Mouse (Mus musculus) intestine, embryonic 16.5 days (tissue): ENCODE data around the gene Lax1. TPM values are rescaled to one million over a fixed set of nuclear protein-coding genes. Genes with fewer than 3 reads are reported as not detected.

Experiments
- ATAC-seq: fragments of 200-750 bp; cut with Nextera tagmentation; 2 replicates; pipeline ENCODE4 v1.8.0; 2017; ENCODE audit warnings: moderate TSS enrichment, moderate library complexity
- H3K27ac ChIP-seq: fragments of 300-500 bp; sonication (generic); 2 replicates; pipeline ENCODE4 v1.5.1; 2014; ENCODE audit warnings: mild to moderate bottlenecking, low read length
- H3K27me3 ChIP-seq: fragments of 300-500 bp; sonication (generic); replicated peaks from 2 replicates; pipeline ENCODE4 v1.6.1; 2014; ENCODE audit warnings: low read length, control low read depth, mixed read lengths; ENCODE audit not compliant: control insufficient read depth, insufficient read depth
- H3K36me3 ChIP-seq: fragments of 300-500 bp; sonication (generic); 2 replicates; pipeline ENCODE4 v1.6.1; 2014; ENCODE audit warnings: low read length, control low read depth; ENCODE audit not compliant: control insufficient read depth, insufficient read depth
- H3K4me1 ChIP-seq: fragments of 300-500 bp; sonication (generic); 2 replicates; pipeline ENCODE4 v1.6.1; 2014; ENCODE audit warnings: low read length, control low read depth, mixed read lengths; ENCODE audit not compliant: control insufficient read depth, insufficient read depth
- H3K4me2 ChIP-seq: fragments of 300-500 bp; sonication (generic); 2 replicates; pipeline ENCODE4 v1.6.1; 2014; ENCODE audit warnings: low read depth, low read length, control low read depth
- H3K4me3 ChIP-seq: fragments of 300-500 bp; sonication (generic); 2 replicates; pipeline ENCODE4 v1.5.1; 2014; ENCODE audit warnings: mild to moderate bottlenecking, low read length
- H3K9ac ChIP-seq: fragments of 300-500 bp; sonication (generic); 2 replicates; pipeline ENCODE4 v1.6.1; 2014; ENCODE audit warnings: low read depth, low read length
- H3K9me3 ChIP-seq: fragments of 300-500 bp; sonication (generic); 2 replicates; pipeline ENCODE4 v1.6.1; 2016; ENCODE audit warnings: low read length, control low read depth; ENCODE audit not compliant: control insufficient read depth
- WGBS: fragments of 180-500 bp; shearing (Covaris S2); extraction: QIAGEN DNeasy Blood & Tissue Kit; methylation state at CpG from one replicate; pipeline ENCODE4 v1.1.7; 2014; 5-methylcytosine and 5-hydroxymethylcytosine counted together
- polyA plus RNA-seq: library from polyadenylated mRNA; unstranded; fragments of >200 nt; fragmentation: Nextera tagmentation; extraction: Ambion mirVana; gene quantifications from 2 replicates; pipeline ENCODE4 v1.2.1, GENCODE M21; 2015

Lax1 gene
- 0.44 and 0.66 TPM in 2 replicates for polyA plus RNA-seq

DNA sequence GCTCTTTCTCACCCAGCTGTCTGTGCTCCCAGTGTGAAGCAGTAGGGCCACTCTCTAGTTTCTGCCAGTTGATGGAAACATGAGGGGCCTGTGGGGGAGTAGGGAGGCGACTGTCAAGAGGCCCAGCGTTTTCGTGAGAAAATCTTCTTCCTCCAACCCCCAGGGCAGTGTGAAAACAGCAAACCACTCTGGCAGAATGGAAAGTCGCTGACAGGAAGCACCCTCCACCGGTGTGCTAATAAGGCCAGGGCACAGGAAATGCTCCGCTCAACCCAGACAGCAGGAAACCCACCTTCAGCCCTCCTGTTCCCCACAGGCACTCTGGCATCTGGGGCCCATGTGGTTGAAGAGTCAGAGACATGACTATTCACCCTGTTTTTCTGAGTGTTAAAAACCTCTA is at the start of gene Lax1:
TSS of gene Lax1 (minus strand) at position 212 of the 400 bp plus-strand sequence.
- H3K4me1 ChIP-seq, result peaks cover 17% of the 10 kb centered on the region
- no peak within 1 kb of the TSS for H3K9ac ChIP-seq
- H3K4me3 ChIP-seq, result no peak within 1 kb of the TSS
- H3K36me3 ChIP-seq, result no peaks in the 10 kb centered on the region
- H3K4me2 ChIP-seq, result no peak within 1 kb of the TSS
- 42% methylated on average over 6 of the region's 6 CpGs for WGBS
- H3K27me3 ChIP-seq, result no peaks in the 10 kb centered on the region
- no peak within 1 kb of the TSS for H3K27ac ChIP-seq
- no peak for ATAC-seq
- no peaks in the 10 kb centered on the region for H3K9me3 ChIP-seq

DNA sequence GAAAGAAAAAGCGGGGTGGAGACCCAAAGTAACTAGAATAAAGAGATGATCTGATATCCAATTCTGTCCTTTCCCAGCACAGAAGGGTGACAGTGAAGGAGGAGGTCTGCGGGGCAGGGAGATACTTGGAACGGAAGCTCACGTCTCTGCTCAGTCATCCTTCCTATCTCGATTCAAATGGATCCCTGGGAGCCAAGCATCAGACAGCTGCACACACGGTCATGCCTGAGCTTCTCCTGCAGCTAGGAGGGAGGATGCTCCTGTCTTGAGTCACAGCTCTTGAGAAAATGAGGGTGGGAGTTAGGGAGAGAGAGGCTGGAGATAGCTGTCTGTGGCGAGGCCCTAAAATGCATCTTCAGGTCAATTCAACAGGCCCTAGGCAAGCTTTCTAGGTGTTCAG is 46.8 kb upstream of the Lax1 start:
- no peaks in the 10 kb centered on the region for H3K36me3 ChIP-seq
- no peak overlapping the region for H3K4me2 ChIP-seq
- no peak for ATAC-seq
- no peaks in the 10 kb centered on the region for H3K9me3 ChIP-seq
- WGBS, result 60% methylated on average over 7 of the region's 7 CpGs
- no peak overlapping the region for H3K4me3 ChIP-seq
- H3K27me3 ChIP-seq, result no peaks in the 10 kb centered on the region
- no peak overlapping the region for H3K27ac ChIP-seq
- H3K9ac ChIP-seq, result no peak overlapping the region
- H3K4me1 ChIP-seq, result peaks cover 6% of the 10 kb centered on the region; the same call in 1 of the 2 replicates

DNA sequence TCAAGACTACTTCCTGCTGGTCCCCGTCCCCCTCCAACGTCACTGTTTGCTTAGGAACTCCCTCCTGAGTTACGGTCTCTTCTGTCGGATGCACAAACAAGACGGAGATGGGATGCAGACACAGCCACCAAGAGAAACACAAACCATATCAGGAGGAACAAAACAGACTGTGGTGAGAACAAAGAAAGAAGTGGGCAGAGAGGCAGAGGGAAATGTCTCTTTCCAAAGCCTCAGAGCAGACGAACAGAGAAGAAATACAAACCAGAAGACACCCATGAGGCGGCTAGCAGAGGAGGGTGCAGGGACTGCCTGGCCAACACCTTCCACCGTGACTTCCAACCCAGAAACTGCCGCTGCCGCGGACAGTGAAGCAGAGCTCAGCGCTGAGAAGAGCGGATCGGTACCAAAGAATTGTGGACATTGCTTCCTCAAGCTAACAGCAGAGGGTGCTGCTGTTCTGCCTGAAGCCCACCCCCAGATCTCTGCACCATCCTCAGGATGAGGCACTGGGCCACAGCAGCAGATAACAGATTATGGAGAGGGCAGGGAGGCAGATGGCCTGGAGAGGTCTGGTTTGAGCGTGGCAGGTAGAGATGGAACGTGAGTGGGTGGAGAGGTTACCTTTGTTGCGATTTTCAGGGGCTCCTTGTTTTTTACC is 46.2 kb upstream of the Lax1 start:
- peak overlapping the region; percentile 42 for H3K4me2 ChIP-seq
- H3K9me3 ChIP-seq, result no peaks in the 10 kb centered on the region
- ATAC-seq, result peak; percentile 67
- H3K9ac ChIP-seq, result peak overlapping the region; percentile 55; the same call in 1 of the 2 replicates
- no peaks in the 10 kb centered on the region for H3K36me3 ChIP-seq
- peaks cover 6% of the 10 kb centered on the region; the same call in 1 of the 2 replicates for H3K4me1 ChIP-seq
- no peak overlapping the region for H3K27ac ChIP-seq
- WGBS, result 13% methylated on average over 17 of the region's 17 CpGs
- H3K27me3 ChIP-seq, result no peaks in the 10 kb centered on the region
- peak overlapping the region; percentile 19; the same call in 1 of the 2 replicates for H3K4me3 ChIP-seq

DNA sequence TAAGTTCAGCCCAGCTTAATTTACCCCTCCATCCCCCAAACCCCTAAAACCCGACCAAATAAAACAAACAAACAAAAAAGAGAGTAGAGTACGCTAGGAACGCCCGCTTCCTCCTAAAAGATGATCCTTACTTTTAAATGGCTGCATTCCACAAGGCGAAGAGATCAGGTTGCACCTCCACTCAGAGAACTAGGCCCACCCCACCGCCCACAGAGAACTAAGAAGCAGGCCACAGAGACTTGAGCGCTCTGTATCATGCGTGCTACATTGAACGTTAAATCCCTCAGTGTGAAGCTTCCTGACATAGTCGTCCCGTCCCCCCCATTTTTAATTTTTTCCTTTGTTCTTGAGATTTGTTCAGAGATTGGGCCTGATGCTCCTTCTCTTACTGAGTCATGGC is 42.9 kb upstream of the Lax1 start:
- Histone ChIP-seq H3K4me1 (peaks cover 6% of the 10 kb centered on the region; the same call in 1 of the 2 replicates), H3K27me3 (no peaks in the 10 kb centered on the region), H3K27ac (no peak overlapping the region), H3K9me3 (no peaks in the 10 kb centered on the region), H3K36me3 (no peaks in the 10 kb centered on the region), H3K4me3 (no peak overlapping the region), H3K9ac (no peak overlapping the region), H3K4me2 (no peak overlapping the region)
- no peak for ATAC-seq
- 55% methylated on average over 11 of the region's 11 CpGs for WGBS

DNA sequence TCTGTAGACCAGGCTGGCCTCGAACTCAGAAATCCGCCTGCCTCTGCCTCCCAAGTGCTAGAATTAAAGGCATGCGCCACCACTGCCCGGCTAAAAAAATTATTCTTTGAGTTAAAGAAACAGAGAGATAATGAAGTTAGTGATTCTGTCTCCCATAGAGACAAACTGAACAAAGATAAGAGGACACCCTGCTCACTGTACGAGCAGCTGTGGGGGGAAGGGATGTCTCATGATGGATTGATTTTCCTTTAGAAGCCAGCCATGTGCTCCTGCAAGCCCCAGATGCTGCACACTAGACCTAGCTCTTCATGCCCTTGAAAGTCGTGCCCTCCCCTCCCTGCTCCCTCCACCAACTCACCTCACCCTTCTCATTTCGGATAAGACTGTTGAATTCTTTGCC is 38.4 kb upstream of the Lax1 start:
- no peak for ATAC-seq
- H3K27ac ChIP-seq, result no peak overlapping the region
- H3K4me1 ChIP-seq, result no peaks in the 10 kb centered on the region
- WGBS, result 70% methylated on average over 7 of the region's 7 CpGs
- H3K9me3 ChIP-seq, result no peaks in the 10 kb centered on the region
- H3K4me3 ChIP-seq, result no peak overlapping the region
- no peak overlapping the region for H3K4me2 ChIP-seq
- 0 out of 2 replicates have a peak, but pooled peaks cover 3% of the 10 kb centered on the region for H3K36me3 ChIP-seq
- no peak overlapping the region for H3K9ac ChIP-seq
- H3K27me3 ChIP-seq, result no peaks in the 10 kb centered on the region

DNA sequence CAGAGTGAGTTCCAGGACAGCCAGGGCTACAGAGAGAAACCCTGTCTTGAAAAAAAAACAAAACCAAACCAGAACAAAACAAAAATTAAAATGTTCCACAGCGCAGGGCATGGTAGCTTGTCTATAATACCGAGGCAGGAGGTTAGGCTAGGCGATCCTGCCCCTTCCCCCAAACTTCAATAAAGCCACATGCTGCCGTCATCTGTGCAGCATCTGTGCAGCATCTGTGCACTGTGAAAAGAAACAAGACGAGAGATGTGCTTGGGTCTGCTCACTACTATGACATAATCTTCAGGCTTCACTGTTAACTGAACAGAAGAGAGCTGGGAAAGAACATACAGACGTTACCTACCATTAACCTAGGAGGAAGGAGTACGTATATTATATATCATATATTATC is 30.4 kb upstream of the Lax1 start:
- WGBS, result 76% methylated on average over 7 of the region's 7 CpGs
- ATAC-seq, result no peak
- Histone ChIP-seq H3K9me3 (no peaks in the 10 kb centered on the region), H3K4me1 (no peaks in the 10 kb centered on the region), H3K9ac (no peak overlapping the region), H3K4me3 (no peak overlapping the region), H3K36me3 (0 out of 2 replicates have a peak, but pooled peaks cover 3% of the 10 kb centered on the region), H3K27ac (no peak overlapping the region), H3K27me3 (no peaks in the 10 kb centered on the region), H3K4me2 (no peak overlapping the region)

DNA sequence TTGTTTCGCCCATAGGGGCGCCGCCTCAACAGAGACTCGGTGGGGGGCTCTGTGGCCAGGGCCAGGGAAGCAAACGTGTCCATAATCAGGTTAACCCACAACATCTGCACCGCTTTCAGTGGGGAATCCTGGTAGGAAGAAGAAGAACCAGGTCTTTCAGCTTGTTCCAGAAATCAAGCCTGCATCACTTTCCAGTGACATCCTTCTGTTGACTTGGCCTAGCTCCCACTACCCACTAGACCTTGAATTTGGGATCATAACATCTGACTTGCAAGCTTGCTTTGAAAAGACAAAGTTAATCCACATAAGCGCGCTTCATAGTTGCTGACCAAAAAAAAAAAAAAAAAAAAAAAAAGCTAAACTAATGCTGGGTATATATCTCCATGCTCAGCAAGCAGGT is 28.9 kb upstream of the Lax1 start:
- WGBS, result 90% methylated on average over 8 of the region's 8 CpGs
- H3K4me3 ChIP-seq, result no peak overlapping the region
- H3K36me3 ChIP-seq, result no peaks in the 10 kb centered on the region
- H3K9me3 ChIP-seq, result no peaks in the 10 kb centered on the region
- H3K27me3 ChIP-seq, result no peaks in the 10 kb centered on the region
- ATAC-seq, result no peak
- no peak overlapping the region for H3K27ac ChIP-seq
- H3K4me2 ChIP-seq, result no peak overlapping the region
- no peak overlapping the region for H3K9ac ChIP-seq
- no peaks in the 10 kb centered on the region for H3K4me1 ChIP-seq

DNA sequence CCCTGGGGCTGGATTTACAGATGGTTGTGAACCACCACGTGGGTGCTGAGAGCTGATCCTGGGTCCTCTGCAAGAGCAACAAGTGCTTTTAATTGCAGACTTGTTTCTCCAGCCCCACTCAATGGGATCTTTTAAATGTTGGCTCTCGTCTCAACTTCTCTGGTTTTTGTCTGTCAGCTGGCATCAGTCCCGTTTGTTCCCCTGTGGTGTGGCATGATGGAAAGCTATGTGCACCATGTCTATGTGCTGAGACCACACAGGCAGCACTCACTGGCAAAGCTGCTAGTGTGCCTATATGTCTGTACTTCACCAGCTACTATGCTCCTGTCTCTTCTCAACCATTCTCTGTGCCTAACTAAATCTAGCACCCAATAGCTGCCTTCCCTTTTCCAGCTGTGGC is 28.4 kb upstream of the Lax1 start:
- no peaks in the 10 kb centered on the region for H3K9me3 ChIP-seq
- H3K27ac ChIP-seq, result no peak overlapping the region
- 73% methylated on average over 3 of the region's 3 CpGs for WGBS
- no peaks in the 10 kb centered on the region for H3K4me1 ChIP-seq
- no peaks in the 10 kb centered on the region for H3K36me3 ChIP-seq
- no peak for ATAC-seq
- H3K9ac ChIP-seq, result no peak overlapping the region
- H3K27me3 ChIP-seq, result no peaks in the 10 kb centered on the region
- H3K4me3 ChIP-seq, result no peak overlapping the region
- no peak overlapping the region for H3K4me2 ChIP-seq

DNA sequence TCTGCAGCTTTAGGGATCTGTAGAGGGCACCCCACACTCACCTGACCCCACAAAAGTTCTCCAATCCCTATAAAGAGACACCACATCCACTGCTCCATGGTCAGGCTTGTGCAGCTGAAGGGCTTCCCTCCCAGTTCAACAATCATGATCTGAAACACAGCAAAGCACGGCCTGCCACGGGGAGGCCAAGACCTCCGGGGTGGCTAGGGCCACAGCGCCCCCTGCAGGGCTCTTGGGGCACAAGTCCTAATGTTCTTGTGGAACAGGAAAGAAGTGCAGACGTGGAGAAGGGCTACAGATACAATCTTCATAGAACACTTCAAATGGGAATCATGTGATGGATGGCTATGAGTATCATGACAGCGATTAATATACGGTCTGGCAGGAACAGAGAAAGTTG is 26.6 kb upstream of the Lax1 start:
- 23% methylated on average over 7 of the region's 7 CpGs for WGBS
- no peak for ATAC-seq
- Histone ChIP-seq H3K27me3 (no peaks in the 10 kb centered on the region), H3K27ac (no peak overlapping the region), H3K4me1 (peaks cover 6% of the 10 kb centered on the region; the same call in 1 of the 2 replicates), H3K36me3 (no peaks in the 10 kb centered on the region), H3K9ac (no peak overlapping the region), H3K4me3 (no peak overlapping the region), H3K9me3 (no peaks in the 10 kb centered on the region), H3K4me2 (no peak overlapping the region)

DNA sequence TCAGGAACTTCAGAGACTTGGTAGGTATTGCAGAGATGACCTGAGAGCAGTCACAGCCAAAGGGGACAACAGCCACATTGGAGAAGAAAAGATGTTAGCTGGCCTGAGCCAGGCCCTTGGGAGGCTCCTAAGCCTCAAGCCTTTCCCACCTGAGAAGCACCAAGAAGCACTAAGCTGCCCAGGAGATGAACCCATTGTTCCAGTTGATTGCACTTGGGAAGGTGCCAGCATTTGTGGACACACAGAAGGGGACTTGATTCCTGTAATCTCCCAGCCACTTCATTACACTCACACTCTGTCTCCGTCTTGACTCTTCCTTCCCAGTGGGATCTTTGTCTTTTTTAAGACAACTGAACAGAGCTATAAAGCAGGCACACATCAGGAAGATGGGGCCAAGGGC is 25.3 kb upstream of the Lax1 start:
- H3K4me1 ChIP-seq, result peaks cover 6% of the 10 kb centered on the region; the same call in 1 of the 2 replicates
- H3K27ac ChIP-seq, result no peak overlapping the region
- no peak overlapping the region for H3K4me2 ChIP-seq
- 57% methylated on average over 1 of the region's 1 CpGs for WGBS
- no peak for ATAC-seq
- no peak overlapping the region for H3K9ac ChIP-seq
- H3K4me3 ChIP-seq, result no peak overlapping the region
- no peaks in the 10 kb centered on the region for H3K27me3 ChIP-seq
- no peaks in the 10 kb centered on the region for H3K9me3 ChIP-seq
- H3K36me3 ChIP-seq, result no peaks in the 10 kb centered on the region
